Mouse (Mus musculus): Measurements from ENCODE around the gene Mybpc2. TPM values are rescaled to one million over a fixed set of nuclear protein-coding genes. Genes with fewer than 3 reads are reported as not detected.

Gene Mybpc2
- polyA plus RNA-seq, 1 experiment from 2014 or later, result 0.12 TPM

- Histone ChIP-seq H3K36me3 (ENCODE audit: insufficient read depth, low read length) (no peaks in the 10 kb centered on the region), H3K4me1 (ENCODE audit: insufficient read depth, low read length) (peaks cover 9% of the 10 kb centered on the region), H3K9me3 (ENCODE audit: low read length) (no peaks in the 10 kb centered on the region), H3K4me3 (ENCODE audit: low read length) (peak within 1 kb of the TSS; percentile 85), H3K27me3 (ENCODE audit: insufficient read depth, low read length) (peaks cover 21% of the 10 kb centered on the region), H3K9ac (replicated peaks; ENCODE audit: low read length) (peak within 1 kb of the TSS; percentile 84), H3K4me2 (replicated peaks; ENCODE audit: low read depth, low read length) (peak within 1 kb of the TSS; percentile 66), H3K27ac (ENCODE audit: low read length) (peak within 1 kb of the TSS; percentile 74; the same call in 1 of the 2 replicates)
- WGBS, result under 1% methylated on average over 42 of the region's 42 CpGs
- ATAC-seq (ENCODE audit: low FRiP score, low TSS enrichment), result peak; percentile 97
Observed at GRCm38 (mm10) chr7:44467811-44468411, 56.5 kb downstream of the Mybpc2 start, which contains the start of gene Josd2. Gene Josd2, plus strand, starts transcription at chr7:44467980.

DNA sequence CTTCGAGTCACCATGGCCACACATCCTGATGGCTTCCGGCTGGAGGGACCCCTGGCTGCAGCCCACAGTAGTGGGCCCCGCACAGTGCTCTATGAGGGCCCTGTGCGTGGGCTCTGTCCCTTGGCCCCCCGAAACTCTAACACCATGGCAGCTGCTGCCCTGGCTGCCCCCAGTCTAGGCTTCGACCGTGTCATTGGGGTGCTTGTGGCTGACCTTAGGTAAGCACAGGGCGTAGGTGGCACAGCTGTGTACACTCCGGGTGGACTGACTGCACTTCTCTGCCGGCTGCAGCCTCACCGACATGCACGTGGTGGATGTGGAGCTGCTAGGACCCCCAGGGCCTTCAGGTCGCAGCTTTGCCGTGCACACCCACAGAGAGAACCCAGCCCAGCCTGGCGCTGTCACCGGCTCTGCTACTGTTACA lies 57.6 kb downstream of the Mybpc2 start:
- Histone ChIP-seq H3K4me3 (ENCODE audit: low read length) (peak overlapping the region; percentile 85; the same call in 1 of the 2 replicates), H3K27ac (ENCODE audit: low read length) (no peak overlapping the region), H3K36me3 (ENCODE audit: insufficient read depth, low read length) (no peaks in the 10 kb centered on the region), H3K9ac (replicated peaks; ENCODE audit: low read length) (no peak overlapping the region), H3K27me3 (ENCODE audit: insufficient read depth, low read length) (peaks cover 31% of the 10 kb centered on the region), H3K4me1 (ENCODE audit: insufficient read depth, low read length) (peaks cover 12% of the 10 kb centered on the region), H3K9me3 (ENCODE audit: low read length) (no peaks in the 10 kb centered on the region), H3K4me2 (replicated peaks; ENCODE audit: low read depth, low read length) (no peak overlapping the region)
- 85% methylated on average over 16 of the region's 16 CpGs for WGBS
- ATAC-seq (ENCODE audit: low FRiP score, low TSS enrichment), result 0 out of 2 replicates have a peak, but pooled peaks have one; percentile 5

DNA sequence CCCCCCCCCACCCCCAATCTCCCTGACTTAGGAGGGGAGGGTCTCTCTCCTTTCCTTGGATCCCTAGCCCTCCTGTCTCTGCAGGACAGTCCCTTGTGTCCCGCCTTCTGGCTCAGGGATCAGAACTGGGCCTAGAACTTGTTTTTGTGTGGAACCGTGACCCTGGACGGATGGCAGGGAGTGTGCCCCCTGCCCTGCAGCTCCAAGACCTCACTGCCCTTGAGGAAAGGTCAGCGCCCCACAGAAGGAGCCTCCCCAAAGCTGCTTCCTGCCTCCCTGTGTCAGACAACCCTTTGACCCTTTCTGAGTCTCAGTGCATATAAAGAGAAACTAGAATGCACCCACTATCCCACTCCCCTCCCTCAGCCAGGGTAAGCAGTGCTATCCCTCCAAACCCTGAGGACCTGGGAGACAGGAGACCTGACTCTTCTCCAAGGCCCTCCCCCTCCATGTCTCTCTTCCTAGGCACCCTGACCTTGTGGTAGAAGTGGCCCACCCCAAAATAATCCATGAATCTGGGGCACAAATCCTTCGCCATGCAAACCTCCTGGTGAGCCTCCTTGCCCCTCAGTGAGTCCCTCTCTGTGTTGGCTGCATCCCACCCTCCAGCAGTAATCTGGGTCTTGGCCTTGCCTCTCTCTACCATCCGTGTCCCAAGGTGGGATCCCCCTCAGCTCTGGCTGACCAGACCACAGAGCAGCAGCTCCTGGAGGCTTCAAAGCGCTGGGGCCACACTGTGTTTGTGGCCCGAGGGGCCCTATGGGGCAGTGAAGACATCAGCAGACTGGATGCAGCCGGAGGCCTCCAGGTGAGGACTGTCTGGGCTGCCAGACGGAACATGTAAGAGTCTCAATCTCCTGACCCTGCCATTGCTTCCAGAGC lies 58.2 kb downstream of the Mybpc2 start:
- Histone ChIP-seq H3K27ac (ENCODE audit: low read length) (no peak overlapping the region), H3K9me3 (ENCODE audit: low read length) (no peaks in the 10 kb centered on the region), H3K4me2 (replicated peaks; ENCODE audit: low read depth, low read length) (no peak overlapping the region), H3K9ac (replicated peaks; ENCODE audit: low read length) (no peak overlapping the region; the same call in 1 of the 2 replicates), H3K4me1 (ENCODE audit: insufficient read depth, low read length) (peaks cover 12% of the 10 kb centered on the region), H3K27me3 (ENCODE audit: insufficient read depth, low read length) (peaks cover 37% of the 10 kb centered on the region), H3K36me3 (ENCODE audit: insufficient read depth, low read length) (no peaks in the 10 kb centered on the region), H3K4me3 (ENCODE audit: low read length) (no peak overlapping the region)
- 81% methylated on average over 10 of the region's 10 CpGs for WGBS
- ATAC-seq (ENCODE audit: low FRiP score, low TSS enrichment), result no peak

- H3K4me2 ChIP-seq (replicated peaks; ENCODE audit: low read depth, low read length), result no peak within 1 kb of the TSS
- no peak within 1 kb of the TSS for H3K27ac ChIP-seq (ENCODE audit: low read length)
- ATAC-seq (ENCODE audit: low FRiP score, low TSS enrichment), result no peak
- H3K27me3 ChIP-seq (ENCODE audit: insufficient read depth, low read length), result peaks cover 48% of the 10 kb centered on the region
- H3K4me3 ChIP-seq (ENCODE audit: low read length), result no peak within 1 kb of the TSS
- H3K9ac ChIP-seq (replicated peaks; ENCODE audit: low read length), result no peak within 1 kb of the TSS; the same call in 1 of the 2 replicates
- no peaks in the 10 kb centered on the region for H3K36me3 ChIP-seq (ENCODE audit: insufficient read depth, low read length)
- H3K9me3 ChIP-seq (ENCODE audit: low read length), result no peaks in the 10 kb centered on the region
- peaks cover 12% of the 10 kb centered on the region for H3K4me1 ChIP-seq (ENCODE audit: insufficient read depth, low read length)
- WGBS, result 81% methylated on average over 2 of the region's 2 CpGs
Observed at GRCm38 (mm10) chr7:44465111-44465510, 59.3 kb downstream of the Mybpc2 start, which contains the start of gene Aspdh. Gene Aspdh, plus strand, starts transcription at chr7:44465391.

DNA sequence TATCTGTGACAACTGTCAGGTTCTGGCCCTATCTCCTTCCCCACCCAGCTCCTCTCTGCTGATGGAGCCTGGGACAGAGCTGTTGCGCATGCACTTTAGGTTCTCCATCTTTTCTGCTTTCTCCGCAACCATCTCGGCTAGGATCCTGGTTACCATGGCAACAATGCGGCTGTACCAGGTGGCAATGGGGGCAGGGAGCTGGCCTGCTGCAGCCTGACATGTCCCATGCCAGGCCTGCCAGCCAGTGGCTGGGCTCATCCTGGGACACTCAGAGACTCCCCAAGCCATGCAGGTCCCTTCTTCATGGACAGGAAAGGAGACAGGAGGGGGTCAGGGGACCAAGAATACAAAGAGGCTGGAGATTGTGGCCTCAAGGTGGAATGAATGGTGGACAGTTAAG lies 59.9 kb downstream of the Mybpc2 start:
- Histone ChIP-seq H3K27me3 (ENCODE audit: insufficient read depth, low read length) (peaks cover 54% of the 10 kb centered on the region), H3K9me3 (ENCODE audit: low read length) (no peaks in the 10 kb centered on the region), H3K4me1 (ENCODE audit: insufficient read depth, low read length) (peaks cover 12% of the 10 kb centered on the region), H3K27ac (ENCODE audit: low read length) (no peak overlapping the region), H3K4me2 (replicated peaks; ENCODE audit: low read depth, low read length) (no peak overlapping the region), H3K4me3 (ENCODE audit: low read length) (no peak overlapping the region), H3K36me3 (ENCODE audit: insufficient read depth, low read length) (no peaks in the 10 kb centered on the region), H3K9ac (replicated peaks; ENCODE audit: low read length) (no peak overlapping the region)
- no peak for ATAC-seq (ENCODE audit: low FRiP score, low TSS enrichment)
- 30% methylated on average over 4 of the region's 4 CpGs for WGBS

DNA sequence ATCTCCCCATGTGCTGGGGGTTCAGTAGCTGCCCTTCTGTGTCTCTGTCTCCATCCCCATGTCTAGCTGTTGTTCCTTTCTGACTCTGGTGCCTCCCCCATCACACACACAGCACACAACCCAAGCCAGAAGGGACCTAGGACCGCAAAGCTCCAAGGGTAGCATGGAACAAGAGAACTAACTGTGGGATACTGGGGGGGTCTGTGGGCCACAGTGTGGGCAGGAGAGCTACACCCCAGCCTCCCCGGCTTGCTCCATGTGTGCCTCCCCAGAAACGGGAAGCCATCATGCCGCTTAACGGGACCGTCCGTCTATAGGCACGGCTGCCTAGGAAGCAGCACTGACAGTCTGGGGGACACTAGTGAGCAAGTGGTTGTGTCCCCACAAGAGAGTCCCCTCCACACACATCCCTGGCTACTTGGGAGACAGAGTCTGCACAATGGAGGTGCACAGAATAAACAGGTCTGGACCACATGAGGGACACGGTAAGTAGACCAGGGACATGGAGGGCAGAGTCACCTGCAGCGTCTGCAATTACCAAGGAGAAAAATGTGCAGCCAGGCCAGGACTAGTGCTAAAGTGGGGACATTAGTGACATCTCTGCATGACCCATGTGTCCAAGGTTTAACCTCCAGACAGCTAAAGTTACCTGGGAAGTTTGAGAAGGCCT lies 60.8 kb downstream of the Mybpc2 start:
- Histone ChIP-seq H3K4me3 (ENCODE audit: low read length) (no peak overlapping the region), H3K4me2 (replicated peaks; ENCODE audit: low read depth, low read length) (no peak overlapping the region), H3K27me3 (ENCODE audit: insufficient read depth, low read length) (peaks cover 55% of the 10 kb centered on the region), H3K9ac (replicated peaks; ENCODE audit: low read length) (no peak overlapping the region), H3K36me3 (ENCODE audit: insufficient read depth, low read length) (no peaks in the 10 kb centered on the region), H3K9me3 (ENCODE audit: low read length) (peaks cover under 1% of the 10 kb centered on the region; the same call in 1 of the 2 replicates), H3K27ac (ENCODE audit: low read length) (no peak overlapping the region), H3K4me1 (ENCODE audit: insufficient read depth, low read length) (peaks cover 8% of the 10 kb centered on the region)
- 77% methylated on average over 10 of the region's 10 CpGs for WGBS
- no peak for ATAC-seq (ENCODE audit: low FRiP score, low TSS enrichment)

DNA sequence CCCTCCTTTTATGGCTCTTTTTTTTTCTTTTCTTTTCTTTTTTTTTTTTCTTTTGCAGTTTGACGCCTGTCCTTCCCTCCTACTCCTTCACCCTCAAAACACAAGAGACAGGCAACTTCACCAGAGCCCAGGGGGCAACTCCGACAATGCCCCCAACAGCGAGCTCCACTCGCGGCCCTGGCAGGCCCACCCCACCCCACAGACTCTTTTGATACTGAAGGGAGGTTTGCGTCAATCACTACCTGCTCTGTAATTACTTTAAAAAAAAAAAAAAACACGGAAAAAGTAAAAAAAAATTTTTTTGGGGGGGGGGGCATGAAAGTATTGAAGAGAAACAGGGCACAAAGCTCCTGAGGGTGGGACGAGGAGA lies 61.4 kb downstream of the Mybpc2 start:
- peak overlapping the region; percentile 33; the same call in 1 of the 2 replicates for H3K4me3 ChIP-seq (ENCODE audit: low read length)
- peaks cover 6% of the 10 kb centered on the region; the same call in 1 of the 2 replicates for H3K9me3 ChIP-seq (ENCODE audit: low read length)
- H3K4me2 ChIP-seq (replicated peaks; ENCODE audit: low read depth, low read length), result peak overlapping the region; percentile 57
- 26% methylated on average over 8 of the region's 8 CpGs for WGBS
- no peak overlapping the region for H3K27ac ChIP-seq (ENCODE audit: low read length)
- H3K36me3 ChIP-seq (ENCODE audit: insufficient read depth, low read length), result no peaks in the 10 kb centered on the region
- H3K4me1 ChIP-seq (ENCODE audit: insufficient read depth, low read length), result 0 out of 2 replicates have a peak, but pooled peaks cover 4% of the 10 kb centered on the region
- peaks cover 55% of the 10 kb centered on the region for H3K27me3 ChIP-seq (ENCODE audit: insufficient read depth, low read length)
- H3K9ac ChIP-seq (replicated peaks; ENCODE audit: low read length), result no peak overlapping the region
- no peak for ATAC-seq (ENCODE audit: low FRiP score, low TSS enrichment)

DNA sequence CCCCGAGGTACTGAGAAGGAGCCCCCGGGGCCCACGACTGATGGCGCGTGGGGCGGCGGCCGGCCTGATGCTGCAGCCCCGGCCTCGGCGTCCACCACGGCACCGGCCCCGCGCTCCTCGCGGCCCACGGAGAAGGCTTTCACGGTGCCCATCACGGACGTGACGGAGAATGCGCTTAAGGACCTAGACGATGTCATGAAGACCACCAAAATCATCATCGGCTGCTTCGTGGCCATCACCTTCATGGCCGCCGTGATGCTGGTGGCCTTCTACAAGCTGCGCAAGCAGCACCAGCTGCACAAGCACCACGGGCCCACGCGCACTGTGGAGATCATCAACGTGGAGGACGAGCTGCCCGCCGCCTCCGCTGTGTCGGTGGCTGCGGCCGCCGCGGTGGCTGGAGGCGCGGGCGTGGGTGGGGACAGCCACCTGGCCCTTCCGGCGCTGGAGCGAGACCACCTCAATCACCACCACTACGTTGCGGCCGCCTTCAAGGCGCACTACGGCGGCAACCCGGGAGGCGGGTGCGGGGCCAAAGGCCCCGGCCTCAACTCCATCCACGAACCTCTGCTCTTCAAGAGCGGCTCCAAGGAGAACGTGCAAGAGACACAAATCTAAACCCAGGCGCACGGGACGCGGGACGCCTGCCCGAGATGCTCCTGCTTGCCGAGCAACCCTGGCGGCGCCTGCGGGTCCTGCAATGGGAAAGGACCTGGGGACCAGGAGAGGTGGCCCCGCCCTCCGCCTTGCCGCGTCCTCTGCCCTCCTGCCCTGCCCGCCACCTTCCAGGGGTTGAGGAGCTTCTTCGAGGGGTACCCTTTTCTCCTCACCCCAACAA lies 62.0 kb downstream of the Mybpc2 start:
- H3K36me3 ChIP-seq (ENCODE audit: insufficient read depth, low read length), result no peaks in the 10 kb centered on the region
- no peak overlapping the region for H3K27ac ChIP-seq (ENCODE audit: low read length)
- H3K4me1 ChIP-seq (ENCODE audit: insufficient read depth, low read length), result 0 out of 2 replicates have a peak, but pooled peaks cover 4% of the 10 kb centered on the region
- peaks cover 6% of the 10 kb centered on the region; the same call in 1 of the 2 replicates for H3K9me3 ChIP-seq (ENCODE audit: low read length)
- H3K4me3 ChIP-seq (ENCODE audit: low read length), result peak overlapping the region; percentile 33
- H3K9ac ChIP-seq (replicated peaks; ENCODE audit: low read length), result peak overlapping the region; percentile 55
- H3K27me3 ChIP-seq (ENCODE audit: insufficient read depth, low read length), result peaks cover 55% of the 10 kb centered on the region
- 11% methylated on average over 77 of the region's 77 CpGs for WGBS
- peak overlapping the region; percentile 57 for H3K4me2 ChIP-seq (replicated peaks; ENCODE audit: low read depth, low read length)
- no peak for ATAC-seq (ENCODE audit: low FRiP score, low TSS enrichment)
